Mouse (Mus musculus): ENCODE measurements around the gene Gm19345. TPM values are rescaled to one million over a fixed set of nuclear protein-coding genes. Genes with fewer than 3 reads are reported as not detected.

Gene Gm19345
- polyA plus RNA-seq, 1 experiment: 0.05 TPM

DNA sequence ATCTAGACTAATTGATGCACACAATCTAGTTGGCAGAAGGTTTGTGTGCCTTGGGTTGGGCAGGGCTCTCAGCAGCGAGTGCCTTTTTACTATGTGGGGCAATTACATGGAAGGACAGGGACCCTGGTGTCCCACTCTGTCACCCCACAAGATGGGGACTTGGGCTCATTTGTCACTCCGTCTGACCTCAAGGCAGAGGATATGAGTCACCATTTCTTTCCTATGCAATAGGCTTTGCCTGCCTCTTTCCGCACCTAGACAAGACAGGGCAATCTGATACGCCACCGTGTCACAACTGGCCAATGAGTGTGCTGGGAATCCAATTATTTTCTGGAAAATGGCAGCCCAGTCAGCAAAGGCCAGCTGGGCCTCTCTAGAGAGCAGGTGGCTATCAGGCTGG lies 3.9 kb downstream of the Gm19345 start:
- no peaks in the 10 kb centered on the region for H3K79me2 ChIP-seq (ENCODE audit: control insufficient read depth, insufficient read depth)
- no peak overlapping the region for H3K4me2 ChIP-seq (ENCODE audit: low read depth)
- TF ChIP-seq MAX (IDR thresholded peaks at IDR 0.05; ENCODE audit: low read depth) (no peak), E2F4 (IDR thresholded peaks at IDR 0.05; ENCODE audit: insufficient read depth) (no peak), MYOD1 (IDR thresholded peaks at IDR 0.05; ENCODE audit: control insufficient read depth in 1 of 3, insufficient read length in 2 of 3, low read depth in 2 of 3) (no peak), CEBPB (IDR thresholded peaks at IDR 0.05; ENCODE audit: insufficient read depth, poor library complexity, severe bottlenecking) (no peak), POLR2AphosphoS2 (IDR thresholded peaks at IDR 0.05; ENCODE audit: insufficient read length, low read depth) (no peak), SRF (IDR thresholded peaks at IDR 0.05; ENCODE audit: control insufficient read depth, insufficient read length, low read depth) (no peak), MYOG (IDR thresholded peaks at IDR 0.05; ENCODE audit: control insufficient read depth in 1 of 3, insufficient read depth in 1 of 3, insufficient read length in 2 of 3, low read depth in 2 of 3) (no peak), USF1 (IDR thresholded peaks at IDR 0.05; ENCODE audit: low read depth) (no peak)
- H3ac ChIP-seq (ENCODE audit: control insufficient read depth, insufficient read length): no peak overlapping the region
- no peak overlapping the region for H3K4me3 ChIP-seq
- H3K27me3 ChIP-seq (ENCODE audit: control insufficient read depth, insufficient read depth, insufficient read length): peaks cover 13% of the 10 kb centered on the region
- H3K36me3 ChIP-seq (ENCODE audit: control insufficient read depth, insufficient read depth): no peaks in the 10 kb centered on the region

DNA sequence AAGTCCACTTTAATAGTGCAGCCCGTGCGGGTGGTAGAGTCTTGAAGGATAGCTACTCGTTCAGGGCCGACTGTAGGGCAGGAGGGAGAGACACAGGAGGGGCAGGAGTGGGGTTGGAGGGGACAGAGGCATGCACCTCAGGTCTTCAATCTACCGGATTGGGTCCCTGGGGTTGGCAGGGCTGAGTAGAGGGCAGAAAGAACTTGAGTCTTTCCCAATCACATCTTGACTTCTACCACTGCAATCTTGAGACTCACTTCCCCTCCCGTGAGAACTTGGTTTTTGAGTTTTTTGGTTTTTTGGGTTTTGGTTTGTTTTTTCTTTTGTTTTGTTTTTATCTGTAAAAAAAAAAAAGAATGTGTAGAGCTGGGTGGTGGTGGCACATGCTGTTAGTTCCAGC lies 4.5 kb downstream of the Gm19345 start:
- no peak overlapping the region for H3ac ChIP-seq (ENCODE audit: control insufficient read depth, insufficient read length)
- no peaks in the 10 kb centered on the region for H3K36me3 ChIP-seq (ENCODE audit: control insufficient read depth, insufficient read depth)
- TF ChIP-seq MAX (IDR thresholded peaks at IDR 0.05; ENCODE audit: low read depth) (no peak), REST (IDR thresholded peaks at IDR 0.05; ENCODE audit: insufficient read depth, insufficient read length) (no peak), CEBPB (IDR thresholded peaks at IDR 0.05; ENCODE audit: insufficient read depth, poor library complexity, severe bottlenecking) (no peak), SRF (IDR thresholded peaks at IDR 0.05; ENCODE audit: control insufficient read depth, insufficient read length, low read depth) (no peak), TCF12 (IDR thresholded peaks at IDR 0.05; ENCODE audit: insufficient read depth, poor library complexity, severe bottlenecking) (no peak), E2F4 (IDR thresholded peaks at IDR 0.05; ENCODE audit: insufficient read depth) (no peak), USF1 (IDR thresholded peaks at IDR 0.05; ENCODE audit: low read depth) (no peak), POLR2A (IDR thresholded peaks at IDR 0.05; ENCODE audit: insufficient read length, low read depth) (no peak), POLR2AphosphoS2 (IDR thresholded peaks at IDR 0.05; ENCODE audit: insufficient read length, low read depth) (no peak), TCF3 (IDR thresholded peaks at IDR 0.05; ENCODE audit: insufficient read length, low read depth) (no peak), MYOD1 (IDR thresholded peaks at IDR 0.05; ENCODE audit: control insufficient read depth in 1 of 3, insufficient read length in 2 of 3, low read depth in 2 of 3) (no peak), MYOG (IDR thresholded peaks at IDR 0.05; ENCODE audit: control insufficient read depth in 1 of 3, insufficient read depth in 1 of 3, insufficient read length in 2 of 3, low read depth in 2 of 3) (no peak)
- peaks cover 16% of the 10 kb centered on the region for H3K27me3 ChIP-seq (ENCODE audit: control insufficient read depth, insufficient read depth, insufficient read length)
- no peak overlapping the region for H3K4me2 ChIP-seq (ENCODE audit: low read depth)
- H3K4me3 ChIP-seq: no peak overlapping the region
- no peaks in the 10 kb centered on the region for H3K79me2 ChIP-seq (ENCODE audit: control insufficient read depth, insufficient read depth)

DNA sequence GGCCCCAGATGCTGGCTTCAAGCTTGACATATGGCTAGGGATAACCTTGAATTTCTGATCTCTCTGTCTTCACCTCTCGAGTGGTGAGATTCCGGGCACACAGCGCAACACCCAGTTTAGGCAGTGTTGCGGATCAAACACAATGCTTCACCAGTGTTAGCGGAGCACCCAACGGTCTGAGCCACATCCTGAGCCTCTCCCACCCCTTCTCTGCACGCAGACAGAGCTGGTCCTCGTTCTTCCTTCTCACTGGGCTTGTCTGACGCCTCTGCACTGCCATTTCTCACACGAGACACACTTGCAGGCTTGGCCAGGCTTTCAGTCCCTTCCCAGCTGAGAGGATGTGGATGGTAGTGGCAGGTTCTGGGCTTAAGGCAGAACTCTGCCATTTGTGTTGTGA lies 7.9 kb downstream of the Gm19345 start:
- no peaks in the 10 kb centered on the region for H3K36me3 ChIP-seq (ENCODE audit: control insufficient read depth, insufficient read depth)
- no peak overlapping the region for H3K4me3 ChIP-seq
- TF ChIP-seq TCF3 (IDR thresholded peaks at IDR 0.05; ENCODE audit: insufficient read length, low read depth) (no peak), CEBPB (IDR thresholded peaks at IDR 0.05; ENCODE audit: insufficient read depth, poor library complexity, severe bottlenecking) (no peak), POLR2A (IDR thresholded peaks at IDR 0.05; ENCODE audit: insufficient read length, low read depth) (no peak), MAX (IDR thresholded peaks at IDR 0.05; ENCODE audit: low read depth) (no peak), MYOG (IDR thresholded peaks at IDR 0.05; ENCODE audit: control insufficient read depth in 1 of 3, insufficient read depth in 1 of 3, insufficient read length in 2 of 3, low read depth in 2 of 3) (no peak), POLR2AphosphoS2 (IDR thresholded peaks at IDR 0.05; ENCODE audit: insufficient read length, low read depth) (no peak), E2F4 (IDR thresholded peaks at IDR 0.05; ENCODE audit: insufficient read depth) (no peak), TCF12 (IDR thresholded peaks at IDR 0.05; ENCODE audit: insufficient read depth, poor library complexity, severe bottlenecking) (no peak), REST (IDR thresholded peaks at IDR 0.05; ENCODE audit: insufficient read depth, insufficient read length) (no peak), SRF (IDR thresholded peaks at IDR 0.05; ENCODE audit: control insufficient read depth, insufficient read length, low read depth) (no peak), USF1 (IDR thresholded peaks at IDR 0.05; ENCODE audit: low read depth) (no peak), MYOD1 (IDR thresholded peaks at IDR 0.05; ENCODE audit: control insufficient read depth in 1 of 3, insufficient read length in 2 of 3, low read depth in 2 of 3) (no peak)
- H3K27me3 ChIP-seq (ENCODE audit: control insufficient read depth, insufficient read depth, insufficient read length): peaks cover 7% of the 10 kb centered on the region
- no peaks in the 10 kb centered on the region for H3K79me2 ChIP-seq (ENCODE audit: control insufficient read depth, insufficient read depth)
- no peak overlapping the region for H3ac ChIP-seq (ENCODE audit: control insufficient read depth, insufficient read length)
- no peak overlapping the region for H3K4me2 ChIP-seq (ENCODE audit: low read depth)

DNA sequence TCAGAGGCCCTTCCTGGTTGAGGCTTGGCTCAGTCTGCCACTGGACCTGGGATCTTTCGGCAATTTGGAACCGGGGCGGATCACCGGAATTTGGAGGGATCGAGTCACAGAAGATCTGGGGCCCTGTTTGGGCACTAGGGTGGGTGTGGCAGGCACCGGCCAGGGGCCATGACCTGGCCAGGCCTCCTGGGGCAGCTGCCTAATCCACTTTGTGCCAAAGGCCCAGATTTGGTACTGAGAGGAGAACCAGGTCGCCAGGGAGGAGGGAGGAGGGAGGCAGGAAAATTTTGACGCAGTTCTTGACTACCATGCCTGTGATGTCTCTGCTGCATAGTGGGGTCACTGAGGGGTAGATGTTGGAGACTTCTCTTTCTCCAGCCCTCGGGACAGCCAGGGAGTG lies 9.4 kb downstream of the Gm19345 start, which contains the start of gene Ceacam16:
TSS of gene Ceacam16 (minus strand) at position 101 of the 400 bp plus-strand sequence.
- Histone ChIP-seq H3K79me2 (ENCODE audit: control insufficient read depth, insufficient read depth) (no peaks in the 10 kb centered on the region), H3K36me3 (ENCODE audit: control insufficient read depth, insufficient read depth) (no peaks in the 10 kb centered on the region), H3ac (ENCODE audit: control insufficient read depth, insufficient read length) (no peak within 1 kb of the TSS), H3K27me3 (ENCODE audit: control insufficient read depth, insufficient read depth, insufficient read length) (peaks cover 7% of the 10 kb centered on the region), H3K4me3 (no peak within 1 kb of the TSS), H3K4me2 (ENCODE audit: low read depth) (no peak within 1 kb of the TSS)
- TF ChIP-seq MYOD1 (IDR thresholded peaks at IDR 0.05; ENCODE audit: control insufficient read depth in 1 of 3, insufficient read length in 2 of 3, low read depth in 2 of 3) (no peak), TCF3 (IDR thresholded peaks at IDR 0.05; ENCODE audit: insufficient read length, low read depth) (no peak), E2F4 (IDR thresholded peaks at IDR 0.05; ENCODE audit: insufficient read depth) (no peak), MYOG (IDR thresholded peaks at IDR 0.05; ENCODE audit: control insufficient read depth in 1 of 3, insufficient read depth in 1 of 3, insufficient read length in 2 of 3, low read depth in 2 of 3) (no peak), TCF12 (IDR thresholded peaks at IDR 0.05; ENCODE audit: insufficient read depth, poor library complexity, severe bottlenecking) (no peak), POLR2AphosphoS2 (IDR thresholded peaks at IDR 0.05; ENCODE audit: insufficient read length, low read depth) (no peak), REST (IDR thresholded peaks at IDR 0.05; ENCODE audit: insufficient read depth, insufficient read length) (no peak), MAX (IDR thresholded peaks at IDR 0.05; ENCODE audit: low read depth) (no peak), POLR2A (IDR thresholded peaks at IDR 0.05; ENCODE audit: insufficient read length, low read depth) (no peak), USF1 (IDR thresholded peaks at IDR 0.05; ENCODE audit: low read depth) (no peak), SRF (IDR thresholded peaks at IDR 0.05; ENCODE audit: control insufficient read depth, insufficient read length, low read depth) (no peak), CEBPB (IDR thresholded peaks at IDR 0.05; ENCODE audit: insufficient read depth, poor library complexity, severe bottlenecking) (no peak)

Measured in myocyte (in vitro differentiated cells).